Mouse (Mus musculus) adrenal gland, postnatal 10 days (tissue): Measurements from ENCODE around the gene Gm15093. TPM values are rescaled to one million over a fixed set of nuclear protein-coding genes. Genes with fewer than 3 reads are reported as not detected.
"Not testable (repeated sequence)": the region's sequence is repeated elsewhere in the genome, so short reads cannot be mapped to it uniquely, and the experiment has no call there.

ENCODE experiments used
- DNase-seq: peaks from one replicate; pipeline ENCODE4 v3.0.0; 2021; ENCODE audit warnings: mixed read lengths
- long read RNA-seq, 2 experiments: library from polyadenylated mRNA; stranded (forward); transcript quantifications; one replicate each; pipeline ENCODE4 v2.0.0; 2021
- total RNA-seq, 2 experiments: library from RNA; stranded (reverse); gene quantifications; 2 replicates each; pipeline ENCODE4 v1.2.3; 2021

Gm15093 gene
- total RNA-seq, result not detected
- long read RNA-seq, experiment 1, result 0 reads
- long read RNA-seq, experiment 2, result 0 reads

- not testable (repeated sequence) for DNase-seq
These were observed at the start of gene Gm15093 for GRCm38 (mm10) chrX:149272077-149272476. Gm15093 (plus strand) TSS chrX:149272377.

Other genes with a start within 250 kb of the Gm15093 start
- not detected for gene Ott, start 198.1 kb upstream of the Gm15093 start, total RNA-seq
- not detected for gene Gm15085, start 175.2 kb downstream of the Gm15093 start, total RNA-seq